Mouse (Mus musculus) brain, adult 10 weeks (tissue): ENCODE measurements around the gene Chac2. TPM values are rescaled to one million over a fixed set of nuclear protein-coding genes. Genes with fewer than 3 reads are reported as not detected.

Experiments used
- polyA plus RNA-seq: library from polyadenylated mRNA; stranded (reverse); fragments of 350-450 nt; fragmentation: Illumina TruSeq; extraction: RNeasy Lipid Tissue Mini Kit (QIAGEN cat#74804); gene quantifications from one replicate; pipeline ENCODE4 v1.2.3, GENCODE M21; 2015; ENCODE audit warnings: low read depth, low replicate concordance

Chac2 gene
- 28.9 TPM for polyA plus RNA-seq

GRCm38 (mm10) chr11:30985877-30986624 is at the start of gene Chac2:
Chac2 (minus strand) TSS chr11:30986350.

DNA sequence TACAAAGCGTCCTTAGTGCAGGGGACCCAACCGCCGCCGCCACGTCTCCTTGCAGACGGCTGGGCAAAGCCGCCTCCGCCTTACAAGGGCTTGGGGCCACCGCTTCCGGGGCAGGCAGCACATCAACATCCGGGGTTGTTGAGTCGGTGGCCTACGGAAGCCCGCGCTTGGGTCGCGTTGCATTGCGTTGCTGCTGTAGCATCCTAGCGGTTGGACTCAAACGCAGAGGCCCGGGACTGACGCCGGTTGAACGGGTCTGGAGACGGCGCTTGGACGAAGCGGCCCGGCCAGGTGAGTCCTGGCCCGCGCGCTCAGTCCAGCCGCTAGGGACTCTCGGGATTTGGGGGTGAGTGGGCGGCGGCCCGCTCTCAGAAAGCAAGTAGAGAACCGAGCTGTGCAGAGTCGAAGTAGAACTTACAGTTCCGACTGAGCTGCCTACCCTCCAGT is 31.8 kb downstream of the Chac2 start, which contains the start of gene Erlec1:
Erlec1 (minus strand) TSS at position 57 of the 447 bp plus-strand sequence.

Other genes starting within 250 kb of the Chac2 start
- 24.2 TPM for gene Psme4, start 214.6 kb downstream of the Chac2 start, polyA plus RNA-seq
- gene Gpr75, start 101.0 kb downstream of the Chac2 start, polyA plus RNA-seq = 9.0 TPM
- gene Asb3, start 100.9 kb downstream of the Chac2 start, polyA plus RNA-seq = 14.8 TPM
- 60.0 TPM for gene Erlec1, start 32.0 kb downstream of the Chac2 start, polyA plus RNA-seq
- gene Gm17332, start 196.1 kb upstream of the Chac2 start, polyA plus RNA-seq = not detected